Mouse (Mus musculus) G1E (cell line): ENCODE measurements around the gene Prx.

Experiments used
- CTCF ChIP-seq: IDR thresholded peaks from 2 replicates; pipeline ENCODE4 v1.5.1; 2012; ENCODE audit warnings: low read depth, low read length, inconsistent platforms, mixed read lengths
- GATA1 ChIP-seq: IDR thresholded peaks from 2 replicates; pipeline ENCODE4 v1.6.1; 2012; ENCODE audit warnings: borderline replicate concordance, low read length, inconsistent platforms, mixed read lengths
- POLR2AphosphoS5 ChIP-seq: IDR thresholded peaks from 2 replicates; pipeline ENCODE4 v1.6.1; 2012; ENCODE audit warnings: low read depth, low read length, inconsistent platforms; ENCODE audit not compliant: insufficient replicate concordance
- TAL1 ChIP-seq: conservative IDR thresholded peaks from 2 replicates; pipeline ENCODE4 v1.6.1; 2012; ENCODE audit warnings: low read depth, low read length, inconsistent platforms, mixed read lengths

DNA sequence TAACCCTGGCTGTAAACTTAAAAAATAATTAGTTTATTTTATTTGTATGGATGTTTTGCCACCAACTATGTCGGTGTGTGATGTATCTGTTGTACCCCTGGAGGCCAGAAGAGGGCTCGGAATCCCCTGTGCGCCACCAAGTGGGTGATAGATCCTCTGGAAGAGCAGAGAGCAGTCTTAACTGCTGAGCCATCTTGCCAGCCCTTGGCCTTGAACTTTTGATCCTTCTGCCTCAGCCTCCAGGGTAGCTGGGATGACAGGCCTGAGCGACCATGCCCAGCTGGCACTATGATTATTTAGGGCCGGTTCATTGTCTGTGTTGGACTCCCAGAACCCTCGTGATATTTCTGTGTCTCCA, 9.5 kb downstream of the Prx start:
- TF ChIP-seq CTCF (peak; percentile 52), GATA1 (no peak), POLR2AphosphoS5 (no peak), TAL1 (no peak)
